Mouse (Mus musculus) WW6 (cell line): ENCODE measurements around the gene Map3k6.
A peak's percentile ranks its signal among the peaks of the same experiment; 100 is the strongest.

Experiments used
- DNase-seq: peaks from one replicate; pipeline ENCODE4 v3.0.0-alpha.2; 2013; ENCODE audit warnings: low read depth, low spot score

The Map3k6 gene

GRCm38 (mm10) chr4:133252089-133252488 lies 11.5 kb downstream of the Map3k6 start:
- DNase-seq: no peak

DNA sequence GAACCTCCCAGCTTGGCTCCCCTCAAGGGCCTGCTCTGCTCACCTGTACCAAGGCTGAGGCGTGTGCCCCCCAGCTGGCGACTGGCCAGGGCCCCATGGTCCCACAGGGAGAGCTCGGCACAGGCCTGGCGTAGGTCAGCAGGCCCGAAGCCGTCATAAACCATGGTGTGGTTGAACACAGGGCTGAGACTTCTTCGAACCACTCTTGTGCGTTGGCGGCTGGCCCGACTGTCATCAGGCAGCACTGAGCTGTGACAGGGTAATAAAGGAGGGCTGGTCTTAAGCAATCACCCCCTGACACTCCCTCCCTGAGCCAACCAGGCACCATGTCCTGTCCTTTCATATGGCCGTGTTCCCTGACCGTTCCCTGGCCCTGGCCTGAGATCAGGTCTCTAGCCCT lies 12.8 kb downstream of the Map3k6 start:
- DNase-seq: no peak

DNA sequence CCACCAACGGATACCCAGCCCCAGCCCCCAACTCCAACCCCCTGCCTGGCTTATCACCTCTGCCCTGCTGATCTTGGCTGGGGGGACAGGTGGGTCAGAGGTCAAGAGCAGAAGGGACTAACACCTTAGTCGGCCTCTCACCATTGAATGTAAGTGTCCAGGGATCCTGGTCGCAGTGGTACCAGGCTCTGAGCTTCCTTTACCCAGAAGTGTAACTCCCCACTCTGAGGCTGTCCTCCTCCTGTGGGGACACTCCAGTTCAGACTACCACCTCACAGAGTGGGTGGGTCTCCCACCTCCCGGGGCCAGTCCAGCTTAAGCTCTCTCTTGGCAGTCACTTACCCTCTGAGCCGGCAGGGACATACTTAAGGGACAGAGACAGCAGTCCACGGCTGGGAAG lies 14.8 kb downstream of the Map3k6 start:
- no peak for DNase-seq

DNA sequence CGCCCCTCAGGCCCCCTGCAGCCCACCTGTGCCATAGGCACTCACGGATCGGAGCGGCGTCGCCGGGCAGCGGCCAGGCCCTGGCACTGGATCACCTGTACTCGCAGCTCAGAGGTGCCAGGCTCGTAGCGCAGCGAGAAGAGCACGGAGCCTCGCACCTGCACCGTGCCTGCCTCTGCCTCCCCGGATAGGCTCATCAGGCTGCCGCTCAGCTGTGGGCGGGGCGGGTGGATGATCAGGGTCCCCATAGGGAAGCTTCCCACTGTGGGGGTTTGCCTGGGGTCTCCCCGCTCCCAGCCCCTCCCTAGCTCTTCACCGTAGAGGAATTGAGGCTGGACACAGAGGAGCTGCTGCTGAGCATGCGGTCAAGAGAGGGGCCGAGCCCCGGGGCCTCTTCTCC lies 16.2 kb downstream of the Map3k6 start:
- DNase-seq: no peak

GRCm38 (mm10) chr4:133257230-133257629 lies 16.6 kb downstream of the Map3k6 start:
- no peak for DNase-seq

GRCm38 (mm10) chr4:133257798-133258408 lies 17.3 kb downstream of the Map3k6 start:
- DNase-seq: no peak

DNA sequence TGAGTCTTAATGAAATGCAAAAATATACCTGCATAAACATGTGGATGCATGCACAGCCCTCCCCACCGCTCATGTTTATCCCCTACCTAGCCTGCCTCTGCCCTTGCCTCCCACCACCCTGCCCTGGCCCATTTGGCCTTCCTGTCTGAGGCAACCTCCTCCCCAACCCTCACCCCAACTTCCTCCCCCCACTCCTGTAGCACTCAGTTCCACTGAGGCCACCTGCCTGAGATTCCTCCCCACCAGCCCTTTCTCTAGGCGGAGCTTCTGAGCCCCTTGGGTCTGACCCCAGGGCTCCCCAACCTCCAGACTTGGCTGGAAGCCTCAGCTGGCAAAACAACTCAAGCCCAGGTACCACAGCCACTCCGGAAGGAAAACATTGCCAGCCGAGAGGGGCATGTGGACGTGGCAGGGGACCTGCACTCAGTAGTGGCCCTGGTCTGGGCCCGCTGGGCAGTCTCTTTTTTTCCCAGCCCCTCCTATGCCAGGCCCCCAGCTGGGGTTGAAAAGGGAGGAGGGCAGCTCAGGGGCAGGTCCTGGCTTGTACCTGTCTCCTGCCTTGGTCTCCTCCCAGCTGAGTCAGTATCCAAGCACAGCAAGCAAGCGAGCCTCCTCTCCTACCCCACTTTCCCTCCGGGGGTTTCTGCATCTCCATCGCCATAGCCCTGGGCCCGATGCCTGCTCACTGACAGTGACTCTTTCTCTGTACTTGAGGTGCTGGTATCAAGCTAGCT lies 21.2 kb downstream of the Map3k6 start:
- no peak for DNase-seq

DNA sequence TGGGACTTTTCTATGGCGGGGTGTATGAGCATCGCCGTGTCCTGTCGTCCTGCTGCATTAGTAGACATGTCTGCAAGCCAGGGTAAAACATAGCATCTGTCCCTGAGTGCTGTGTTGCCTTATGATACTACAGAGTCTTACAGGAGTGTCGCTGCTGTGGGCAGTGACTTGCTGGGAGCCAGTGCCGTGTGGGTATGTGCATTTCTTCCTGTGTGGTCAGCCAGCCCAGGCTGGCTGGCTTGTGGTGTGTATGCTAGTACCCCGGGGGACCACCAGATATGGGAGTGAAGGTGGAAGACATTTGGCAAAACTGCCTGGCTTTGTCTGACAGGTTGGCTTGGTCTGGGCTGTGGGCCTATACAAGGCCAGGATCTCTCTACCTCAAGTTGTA lies 21.8 kb downstream of the Map3k6 start:
- no peak for DNase-seq

GRCm38 (mm10) chr4:133262882-133263281 lies 22.3 kb downstream of the Map3k6 start, which contains the start of gene Sytl1:
Sytl1 (minus strand) TSS chr4:133263113.
- no peak for DNase-seq

DNA sequence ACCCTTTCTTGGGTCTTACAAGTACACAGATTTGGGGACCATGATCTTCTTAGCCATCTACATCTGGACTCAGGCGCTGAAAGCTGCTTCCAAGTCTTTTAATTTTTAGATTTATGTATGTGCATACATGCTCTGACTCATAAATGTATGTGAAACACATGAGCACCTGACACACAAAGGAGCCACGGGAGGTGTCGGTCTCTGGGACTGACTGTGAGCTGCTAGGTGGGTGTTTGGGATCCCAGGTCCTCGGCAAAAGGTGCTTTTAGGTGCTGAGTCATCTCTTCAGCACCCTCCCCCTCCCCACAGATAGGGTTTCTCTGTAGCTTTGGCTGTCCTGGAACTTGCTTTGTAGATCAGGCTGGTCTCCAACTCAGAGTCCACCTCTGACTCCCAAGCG lies 23.1 kb downstream of the Map3k6 start:
- DNase-seq: no peak

DNA sequence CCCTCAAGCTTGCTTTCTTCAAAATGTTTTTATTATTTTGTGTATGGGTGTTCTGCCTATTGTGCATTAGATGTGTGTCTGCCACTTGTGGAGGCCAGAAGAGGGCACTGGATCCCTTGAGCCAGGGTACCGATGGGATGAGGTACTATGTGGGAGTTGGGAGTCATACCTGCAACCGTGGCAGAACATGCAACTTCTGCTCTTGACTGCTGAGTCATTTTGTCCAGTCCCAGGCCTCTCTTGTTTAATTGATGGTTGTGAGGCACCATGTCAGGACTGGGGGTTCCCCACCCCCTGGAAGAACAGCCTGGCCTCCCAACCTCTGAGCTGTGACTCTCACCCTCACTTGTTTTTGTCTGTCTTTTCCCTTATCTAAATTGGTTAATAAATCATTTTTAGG lies 23.9 kb downstream of the Map3k6 start:
- no peak for DNase-seq

GRCm38 (mm10) chr4:133265297-133265696 lies 24.7 kb downstream of the Map3k6 start:
- no peak for DNase-seq

DNA sequence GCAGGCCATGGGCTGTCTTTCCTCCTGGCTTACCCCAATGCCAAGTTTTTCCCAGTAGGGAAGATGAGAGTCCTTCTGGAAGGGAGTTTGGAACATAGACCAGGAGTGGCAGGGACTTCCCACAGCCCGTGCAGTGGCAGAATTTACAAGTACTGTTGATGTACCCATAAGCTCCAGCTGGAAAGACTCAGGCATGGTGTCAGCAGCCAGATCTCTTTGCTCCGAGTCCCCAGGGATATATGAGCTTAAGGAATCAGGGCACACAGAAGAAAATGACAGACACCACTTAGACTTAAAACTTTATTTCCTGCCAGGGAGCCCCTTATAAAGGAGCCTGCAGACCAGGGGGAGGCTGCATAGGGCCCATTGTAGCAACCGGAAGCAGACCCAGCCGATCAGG lies 25.1 kb downstream of the Map3k6 start:
- DNase-seq: no peak

DNA sequence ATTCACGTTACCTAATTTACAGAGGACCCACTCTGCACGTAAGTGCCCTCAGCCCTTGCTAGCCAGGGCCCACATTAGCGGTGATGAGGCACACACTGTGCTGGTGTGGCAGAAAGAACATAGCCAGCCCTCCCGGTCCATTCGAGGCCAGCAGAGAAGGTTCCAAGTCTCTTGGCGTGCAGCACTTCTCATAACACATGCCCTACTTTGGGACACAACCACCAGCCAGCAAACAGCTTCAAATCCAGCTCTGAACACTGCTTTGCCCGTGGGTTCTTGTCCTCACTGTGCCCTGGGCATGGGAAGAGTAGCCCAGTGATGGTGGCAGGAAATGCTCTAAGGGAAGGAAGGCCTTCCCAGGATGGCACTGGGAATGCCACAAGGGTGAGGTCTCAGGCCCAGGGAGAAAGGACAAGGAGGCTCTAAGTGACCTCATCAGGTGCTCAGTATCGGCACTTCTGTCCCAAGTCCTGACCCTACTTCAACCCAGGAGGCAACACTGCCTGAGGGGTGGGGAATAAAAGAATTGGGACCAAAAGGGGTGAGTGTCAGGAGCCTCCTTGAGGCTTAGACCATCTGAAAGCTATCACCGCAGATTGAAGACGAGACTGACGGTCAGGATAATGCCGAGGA lies 25.7 kb downstream of the Map3k6 start:
- DNase-seq: no peak

DNA sequence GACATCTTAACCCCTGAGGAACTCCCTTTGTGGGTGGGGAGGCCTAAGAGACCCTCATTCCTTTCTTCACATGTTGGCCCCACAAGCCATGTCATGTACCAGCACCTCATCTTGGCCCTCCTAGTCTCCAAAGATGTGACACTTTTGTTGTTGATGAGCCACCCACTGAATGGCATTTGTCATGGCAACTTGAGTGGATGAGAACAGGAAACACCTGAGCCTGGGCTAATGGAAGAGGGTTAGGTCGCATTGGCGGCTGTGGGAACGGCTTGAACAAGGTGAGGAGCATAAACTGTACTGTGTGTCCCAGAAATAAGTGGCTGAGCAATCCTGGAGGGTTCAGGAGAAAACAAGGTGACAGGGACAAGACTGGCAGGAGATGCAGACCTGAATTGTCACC lies 28.3 kb downstream of the Map3k6 start:
- DNase-seq: no peak

DNA sequence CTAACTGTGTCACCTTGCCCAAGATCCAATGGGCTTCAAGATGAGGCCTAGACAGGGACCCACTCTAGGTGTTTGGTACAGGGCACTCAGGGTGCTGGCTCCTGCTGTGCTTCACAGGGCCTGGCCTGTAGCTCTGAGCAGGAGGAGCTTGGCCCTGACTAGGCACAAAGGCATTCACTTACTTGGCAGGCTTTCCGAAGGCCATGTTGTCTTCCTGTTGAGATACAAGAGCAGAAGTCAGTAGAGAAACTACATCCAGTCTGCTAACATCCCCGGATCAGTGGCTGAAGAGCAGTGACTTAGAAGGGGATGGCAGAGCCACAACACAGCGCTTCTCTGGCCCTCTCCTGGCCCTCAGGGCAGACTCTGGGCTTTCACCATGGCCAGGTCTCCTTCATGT lies 29.0 kb downstream of the Map3k6 start:
- DNase-seq: no peak

DNA sequence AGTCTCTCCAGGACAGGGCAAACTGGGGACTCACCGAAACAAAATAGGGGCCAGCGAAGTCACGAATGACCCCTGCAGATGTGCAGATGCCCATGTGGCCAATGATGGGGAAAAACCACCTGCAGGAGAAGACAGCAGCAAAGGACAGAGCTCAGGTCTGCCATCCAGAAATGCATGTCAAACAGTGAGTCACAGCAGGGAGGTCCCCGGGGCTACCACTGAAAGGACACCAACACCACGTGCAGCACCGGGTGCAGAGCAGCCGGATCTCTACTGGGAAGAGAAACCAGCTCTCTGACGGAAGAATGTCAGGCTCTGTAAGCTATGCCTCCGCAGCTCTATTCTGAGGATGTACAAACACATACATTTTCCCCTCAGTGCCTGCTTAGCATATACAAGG lies 30.3 kb downstream of the Map3k6 start:
- DNase-seq: no peak

- DNase-seq: peak; percentile 89
Measured at GRCm38 (mm10) chr4:133277104-133278026, 36.7 kb downstream of the Map3k6 start, which contains the start of gene Tmem222. Tmem222 (minus strand) TSS chr4:133277792.

DNA sequence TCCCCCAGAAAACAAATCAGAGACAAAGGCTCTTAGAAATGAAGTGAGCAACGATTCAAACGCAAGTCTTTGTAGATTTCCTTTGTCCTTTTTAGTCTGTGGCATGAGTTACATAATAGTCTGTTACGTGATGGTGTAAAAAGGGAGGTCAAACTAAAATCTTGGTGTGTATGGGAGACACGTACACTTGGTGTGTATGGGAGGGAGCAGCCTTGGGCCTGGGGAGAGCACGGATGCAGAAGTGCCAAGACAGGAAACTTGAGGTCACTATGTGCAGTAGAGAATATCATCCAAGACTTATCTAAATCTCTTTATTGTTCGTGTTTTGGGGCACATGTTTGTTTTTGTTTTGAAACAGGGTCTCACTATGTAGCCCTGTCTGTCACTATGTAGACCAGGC lies 37.4 kb downstream of the Map3k6 start:
- DNase-seq: no peak

GRCm38 (mm10) chr4:133278482-133278881 lies 37.9 kb downstream of the Map3k6 start:
- DNase-seq: no peak

DNA sequence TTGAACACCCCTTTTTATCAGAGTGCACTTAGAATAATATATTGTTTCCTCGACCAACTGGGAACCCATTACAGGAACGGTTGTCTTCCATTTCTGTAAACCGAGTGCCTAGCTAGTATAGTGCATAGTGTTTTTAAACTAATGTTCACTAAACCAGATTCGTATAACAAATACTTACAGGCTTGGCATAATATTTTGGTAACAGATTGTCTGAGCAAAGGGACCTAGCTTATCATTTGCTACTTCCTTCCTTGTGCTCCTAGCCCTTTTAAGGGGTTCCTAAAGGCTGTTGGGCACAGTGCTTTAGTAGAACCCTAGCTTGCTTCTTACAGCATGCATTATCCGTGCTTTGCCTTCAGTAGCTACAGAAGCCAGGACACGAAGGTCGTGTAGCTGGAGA lies 40.9 kb downstream of the Map3k6 start:
- DNase-seq: no peak

- no peak for DNase-seq
Measured at GRCm38 (mm10) chr4:133281951-133282481, 41.4 kb downstream of the Map3k6 start.
